Mouse (Mus musculus) 3T3-L1 (cell line): ENCODE measurements at regions not wholly inside any gene's neighbourhood (a gene's known extent, or its start where the extent isn't known, plus 50 kb on each side); places are given as distances from the start of the nearest gene placed in this dataset.

ENCODE experiments used
- DNase-seq: peaks from one replicate; pipeline ENCODE4 v3.0.0-alpha.2; 2015; ENCODE audit warnings: low read depth, low spot score

DNA sequence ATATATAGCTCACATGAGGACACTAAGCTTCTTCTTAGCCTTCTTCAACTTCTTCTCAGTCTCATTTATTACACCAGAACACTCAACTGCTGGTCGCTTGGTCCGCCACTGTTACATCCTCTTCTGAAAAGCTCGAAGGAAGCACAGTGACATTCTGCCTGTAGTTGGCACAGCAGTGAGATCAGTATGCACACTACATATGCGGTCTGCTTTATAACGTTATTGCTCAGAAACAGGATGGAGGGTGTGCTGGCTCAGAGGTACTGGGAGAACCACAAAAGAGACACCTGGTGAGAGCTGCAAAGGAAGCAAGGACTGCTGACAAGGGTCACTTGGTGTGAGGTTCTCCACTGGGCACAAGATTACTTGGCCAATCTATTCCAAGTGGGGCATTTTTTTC is 179.5 kb downstream of the Ets1 start:
- no peak for DNase-seq

DNA sequence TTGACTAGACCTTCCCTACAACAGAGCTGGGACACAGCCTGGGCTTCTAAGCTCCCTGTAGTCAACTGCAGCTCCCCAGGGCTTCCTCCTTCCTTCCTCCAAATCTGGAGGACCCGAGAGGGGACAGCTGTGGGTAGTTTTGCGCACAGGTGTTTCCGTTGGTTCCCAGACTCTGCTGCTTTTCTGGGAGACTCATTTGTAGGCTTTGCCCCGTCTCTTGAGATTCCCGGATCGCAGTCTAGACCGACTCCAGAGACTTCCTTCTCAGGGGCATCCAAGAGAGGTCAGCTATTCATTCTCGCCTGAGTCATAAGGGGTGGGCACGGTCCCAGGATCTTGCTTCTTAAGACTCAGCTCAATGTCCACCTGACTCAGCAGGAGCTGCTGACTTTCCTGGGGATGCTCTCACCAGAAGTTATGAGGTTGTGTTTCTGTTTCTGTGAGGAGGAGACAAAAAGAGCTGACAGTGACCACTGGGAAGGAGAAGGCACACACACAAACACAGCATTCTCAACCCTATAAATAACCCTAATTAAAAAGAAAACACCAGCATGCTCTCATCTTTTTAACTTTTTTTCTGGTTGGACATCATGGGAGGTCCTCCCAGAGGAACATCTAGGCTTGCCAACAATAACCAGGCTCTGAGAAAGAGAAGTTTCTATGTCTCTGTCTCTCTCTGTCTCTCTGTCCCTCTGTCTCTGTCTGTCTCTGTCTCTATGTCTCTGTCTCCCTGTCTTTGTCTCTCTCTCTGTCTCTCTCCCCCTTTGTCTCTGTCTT is 180.8 kb downstream of the Ets1 start:
- DNase-seq = peak; percentile 93

DNA sequence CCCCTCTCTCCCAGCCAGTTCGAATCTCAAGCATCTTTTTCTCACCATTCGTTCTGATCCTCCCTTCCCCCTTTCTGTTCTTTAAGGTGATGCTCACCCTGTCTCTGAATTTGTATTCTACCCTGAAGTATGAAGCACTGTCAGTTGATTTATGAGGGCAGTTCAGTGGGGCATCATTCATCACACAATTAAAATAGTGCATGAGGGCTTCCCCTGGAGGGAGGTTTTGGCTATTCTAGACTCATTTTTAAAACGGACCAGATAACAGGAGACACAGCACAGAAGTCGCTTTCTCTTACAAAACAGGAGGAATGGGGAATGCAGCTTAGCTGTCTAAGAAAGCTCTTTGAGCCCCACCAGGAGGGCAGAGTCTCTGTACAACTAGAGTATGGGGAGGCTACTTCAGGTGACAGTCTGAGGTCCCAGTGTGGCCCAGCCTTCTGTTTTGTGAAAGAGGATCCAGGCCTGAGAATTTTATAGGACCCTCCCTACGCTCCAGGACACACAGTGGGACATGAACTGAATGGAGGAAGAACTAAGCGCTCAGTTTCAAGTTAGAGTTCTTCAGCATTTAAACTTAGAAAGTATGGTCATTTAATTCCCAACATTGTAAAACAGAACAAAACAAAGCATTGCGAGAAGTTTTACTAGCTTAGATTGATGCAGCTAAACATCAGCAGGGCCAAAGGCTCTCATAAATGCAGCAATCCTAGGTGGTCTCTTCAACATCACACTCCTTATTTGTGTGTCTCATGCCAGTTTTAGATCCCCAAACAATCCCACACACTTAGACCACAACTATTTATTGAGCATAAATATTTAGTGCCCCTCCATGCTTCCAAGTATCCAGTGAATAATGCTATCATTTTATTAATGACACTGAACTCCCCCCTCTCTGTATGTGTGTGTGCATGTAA is 181.7 kb downstream of the Ets1 start:
- peak; percentile 27 for DNase-seq

DNA sequence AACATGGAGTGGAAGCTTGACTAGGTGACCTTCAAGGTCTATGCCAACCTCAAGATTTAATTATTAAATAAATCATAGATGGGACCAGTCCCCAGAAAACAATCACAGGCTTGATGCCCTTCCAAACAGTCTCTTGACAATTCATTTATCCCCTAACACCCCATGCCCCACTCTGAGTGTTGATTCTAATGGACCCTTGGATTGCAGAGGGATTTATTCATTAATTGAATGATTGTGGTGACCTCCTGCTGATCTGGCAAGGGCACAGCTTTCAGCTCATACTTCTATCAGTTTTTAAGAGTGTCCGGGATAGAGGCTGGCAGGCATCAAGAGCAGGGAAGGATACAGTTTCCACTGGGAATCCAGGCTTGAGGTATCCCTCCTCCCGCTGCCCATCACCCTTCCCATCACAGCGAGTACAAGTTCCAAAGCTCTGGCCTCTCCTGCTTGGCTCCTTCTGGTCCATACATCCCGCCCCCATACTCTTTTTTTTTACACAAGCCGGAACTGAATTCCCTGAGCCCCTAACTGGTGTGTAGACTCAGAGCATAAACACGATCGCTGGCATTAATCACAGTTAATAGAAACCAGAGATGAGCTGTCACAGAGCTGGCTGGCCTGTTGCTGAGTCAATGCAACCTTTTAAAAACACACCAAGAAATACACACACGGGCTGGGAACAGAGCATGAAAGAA is 187.6 kb downstream of the Ets1 start:
- DNase-seq = peak; percentile 96

DNA sequence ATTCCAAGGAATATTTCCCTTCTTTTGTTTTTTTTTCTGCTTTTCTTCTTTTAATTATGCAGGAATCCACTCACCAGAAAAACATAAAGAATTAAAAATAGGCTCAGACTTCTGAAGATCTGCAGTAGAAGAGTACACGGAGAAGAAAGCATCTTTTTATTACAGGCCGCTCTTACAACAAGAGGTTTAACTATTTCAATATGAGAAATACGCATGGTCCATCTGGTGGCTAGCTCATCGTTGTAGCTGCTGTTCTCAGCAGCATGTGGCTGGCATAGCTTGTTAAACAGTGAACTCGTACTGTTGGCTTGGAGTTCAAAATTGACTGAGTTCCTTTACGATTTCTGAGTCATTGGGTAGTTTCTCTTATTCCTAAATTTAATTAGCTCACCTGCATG is 188.1 kb downstream of the Ets1 start:
- peak; percentile 80 for DNase-seq

DNA sequence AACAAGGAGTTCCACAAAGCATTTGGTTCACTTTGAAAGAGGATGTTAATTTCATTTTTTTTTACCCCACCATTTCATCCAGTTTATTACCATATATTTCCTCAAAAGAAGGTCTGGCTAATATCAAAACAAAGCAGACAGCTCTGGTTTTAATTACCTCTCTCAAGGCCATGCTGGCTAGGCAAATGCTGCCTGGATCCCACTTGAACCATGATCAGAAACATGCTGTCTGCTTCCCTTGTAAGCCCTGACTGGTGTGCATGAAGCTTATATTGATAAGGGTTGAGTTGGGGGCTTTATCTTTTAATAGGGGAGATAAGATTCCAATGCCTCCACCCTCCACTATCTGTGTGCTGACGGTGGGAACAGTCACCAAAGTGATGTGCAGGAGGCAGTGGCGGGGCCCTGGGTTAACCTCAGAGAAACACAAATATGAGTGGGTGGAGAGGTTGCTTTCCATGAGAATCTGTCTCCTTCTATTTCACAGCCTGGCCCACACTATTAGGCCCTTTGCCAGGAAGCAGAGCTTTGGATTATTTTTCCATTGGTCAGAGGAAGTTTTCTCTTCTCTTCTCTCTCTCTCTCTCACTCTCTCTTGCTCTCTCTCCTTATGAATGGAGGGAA is 194.4 kb downstream of the Ets1 start:
- DNase-seq = peak; percentile 53

DNA sequence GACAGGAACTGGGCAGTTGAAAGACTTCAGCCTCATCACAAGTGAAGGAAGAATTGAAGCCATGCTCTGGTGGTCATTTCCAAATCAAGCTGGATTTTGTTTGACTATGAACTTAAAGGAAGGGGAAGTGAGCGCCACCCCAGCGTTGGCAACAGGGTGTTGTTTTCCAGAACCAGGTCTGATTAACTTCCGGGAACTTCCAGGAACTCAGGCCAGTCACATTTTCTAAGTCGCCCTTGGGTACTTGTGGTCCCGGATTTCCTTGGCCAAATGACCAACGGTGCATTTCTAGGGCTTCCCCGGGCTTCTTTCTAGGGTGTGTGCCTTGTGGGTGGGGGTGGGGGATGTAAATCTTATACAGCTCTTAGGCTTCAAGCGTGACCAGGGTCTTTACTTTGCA is 197.4 kb downstream of the Ets1 start:
- DNase-seq = no peak

DNA sequence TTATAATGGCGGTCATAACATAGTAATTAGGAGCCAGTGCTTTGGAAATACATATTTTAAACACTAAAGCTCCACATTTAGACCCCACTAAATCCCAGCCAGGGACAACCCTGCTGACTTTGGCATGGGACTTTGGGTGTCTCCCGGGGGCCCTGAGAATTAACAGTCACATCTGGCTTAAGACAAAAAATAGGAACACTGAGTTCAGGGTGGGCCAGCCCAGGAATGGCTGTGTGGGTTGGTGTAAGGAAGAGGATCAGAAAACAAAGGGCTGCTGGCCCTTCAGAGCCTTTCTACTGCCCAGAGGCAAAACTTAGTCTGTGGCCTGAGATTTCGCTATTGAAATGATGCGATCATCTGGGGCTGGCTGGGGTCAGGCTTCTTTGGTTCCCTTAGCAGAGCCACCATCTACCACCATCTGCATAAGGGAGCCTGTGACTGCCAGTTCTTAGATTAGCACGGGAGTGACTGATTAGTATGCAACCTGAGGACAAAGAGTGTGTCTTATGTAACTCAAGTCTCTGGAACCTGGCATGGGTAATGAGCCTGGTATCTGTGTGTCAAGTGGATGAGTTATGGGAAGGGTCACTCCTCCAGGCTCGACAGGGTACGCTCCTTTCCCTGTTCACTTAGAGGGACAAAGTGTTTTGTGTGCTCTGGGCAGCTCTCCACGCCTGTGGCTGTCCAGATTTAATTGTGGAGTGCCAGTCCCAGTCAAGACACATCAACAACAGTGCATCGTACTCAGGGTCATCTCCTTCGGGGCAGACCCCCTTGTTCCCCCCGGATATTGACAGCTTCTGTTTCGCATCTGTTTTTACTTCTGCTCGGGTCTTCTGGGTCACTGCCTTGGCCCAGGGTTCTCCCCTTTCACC is 199.0 kb downstream of the Ets1 start:
- no peak for DNase-seq

DNA sequence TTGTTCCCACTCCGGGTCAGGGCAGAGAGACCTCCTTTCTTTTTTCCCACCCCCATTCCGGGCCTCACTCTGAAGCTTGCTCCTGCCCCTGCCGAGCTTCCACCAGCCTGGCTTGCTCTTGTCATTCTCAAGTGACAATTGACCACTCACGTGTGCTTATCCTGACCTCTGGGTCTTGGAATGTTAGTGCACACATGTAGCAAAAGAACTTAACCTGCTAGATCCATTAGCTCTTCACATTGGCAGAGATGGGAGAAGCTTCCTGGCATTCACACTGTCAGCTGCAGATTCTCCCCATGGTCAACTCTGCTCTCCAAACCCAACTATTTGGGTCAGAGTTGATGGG is 199.6 kb downstream of the Ets1 start:
- no peak for DNase-seq

DNA sequence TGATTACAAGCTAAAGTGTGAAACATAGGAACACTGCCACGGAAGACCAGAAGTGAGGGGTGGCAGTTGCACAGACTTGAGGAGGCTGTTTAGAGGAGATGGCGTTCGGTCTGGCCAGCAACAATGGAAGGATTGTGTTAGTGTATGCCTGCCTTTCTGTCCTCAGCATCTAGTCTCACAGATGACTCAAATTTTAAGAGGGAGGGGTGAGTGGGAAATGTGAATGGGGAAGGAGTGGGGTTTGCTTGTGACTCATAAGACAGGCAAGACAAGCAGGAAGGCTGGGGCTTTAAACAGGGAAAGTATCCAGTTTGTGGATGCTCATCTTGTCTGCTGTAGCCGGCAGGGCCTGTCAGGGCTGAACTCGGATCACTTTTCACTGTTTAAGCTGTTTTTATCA is 200.3 kb downstream of the Ets1 start:
- peak; percentile 67 for DNase-seq

DNA sequence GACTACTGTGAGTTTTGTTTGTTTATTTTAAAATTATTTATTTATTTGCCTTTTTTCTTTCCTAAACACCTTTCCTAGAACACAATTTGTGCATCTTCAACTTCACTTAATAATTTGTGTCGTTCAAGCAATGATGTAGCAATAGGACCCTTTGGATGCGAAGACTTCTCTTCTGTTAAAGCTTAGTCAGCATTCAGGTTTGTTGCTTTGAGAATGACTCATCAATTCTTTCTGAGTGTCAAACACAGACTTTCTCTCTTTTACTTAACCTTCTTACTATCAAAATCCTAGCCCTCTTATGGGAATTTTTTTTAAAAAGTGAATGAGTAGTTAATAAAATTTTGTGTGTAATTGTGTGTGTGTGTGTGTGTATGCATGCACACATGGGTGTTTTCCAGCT is 211.3 kb downstream of the Ets1 start:
- peak; percentile 7 for DNase-seq

DNA sequence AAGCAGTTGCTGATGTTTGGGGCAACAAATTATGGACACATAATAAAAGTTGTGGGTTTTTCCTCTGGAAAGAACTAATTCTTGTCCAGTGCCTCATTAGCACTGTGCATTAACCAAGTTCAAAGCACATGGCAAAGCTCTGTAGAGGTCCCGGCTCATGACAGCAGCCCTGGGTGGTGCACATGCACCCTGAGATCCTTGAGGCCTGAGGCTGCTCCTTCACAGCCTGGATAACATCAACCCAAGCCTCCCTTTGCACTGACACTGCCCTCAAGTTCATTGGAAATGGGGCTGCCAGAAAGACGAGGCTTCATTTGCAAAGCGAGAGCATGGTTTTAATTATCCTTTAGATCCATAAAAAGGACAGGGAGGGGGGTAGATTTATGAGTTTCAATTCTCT is 216.3 kb downstream of the Ets1 start:
- DNase-seq = no peak

DNA sequence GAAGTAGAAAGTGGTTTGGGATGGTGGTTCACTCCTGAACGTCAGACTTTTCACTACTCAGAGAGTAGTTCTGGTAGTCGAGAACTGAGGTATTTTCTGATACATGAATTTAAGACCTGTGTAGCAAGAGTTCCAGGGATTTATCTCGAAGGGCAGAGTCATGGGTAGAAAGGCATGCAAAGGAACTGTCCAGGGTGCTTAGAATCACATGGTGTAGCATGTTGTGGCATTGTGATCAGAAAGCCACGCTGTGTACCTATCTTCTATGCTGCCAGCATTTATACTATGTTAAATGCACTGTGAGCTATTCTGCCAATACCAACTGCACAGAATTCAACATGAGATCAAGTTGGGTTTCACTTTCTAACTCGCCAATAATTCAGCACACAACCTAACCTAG is 227.3 kb downstream of the Ets1 start:
- DNase-seq = peak; percentile 53

DNA sequence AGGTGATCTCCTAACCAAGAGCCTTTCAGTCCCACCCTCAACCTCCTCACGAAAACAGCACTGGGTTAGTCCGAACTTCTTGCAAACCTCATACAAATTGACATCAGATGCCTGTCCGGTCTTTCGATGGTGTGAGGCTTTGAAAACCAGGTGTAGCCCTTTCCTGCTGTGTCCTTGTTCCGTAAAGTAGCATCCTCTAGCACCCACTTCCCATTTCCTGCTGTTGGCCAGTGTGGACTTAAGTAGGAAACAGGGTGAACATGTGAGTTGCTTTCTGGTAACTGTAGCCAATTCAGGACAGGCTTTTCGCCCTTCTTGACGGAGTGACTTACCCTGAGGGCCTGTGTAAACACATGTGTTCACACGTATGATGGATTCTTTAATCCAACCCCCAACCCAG is 232.9 kb downstream of the Ets1 start:
- no peak for DNase-seq

DNA sequence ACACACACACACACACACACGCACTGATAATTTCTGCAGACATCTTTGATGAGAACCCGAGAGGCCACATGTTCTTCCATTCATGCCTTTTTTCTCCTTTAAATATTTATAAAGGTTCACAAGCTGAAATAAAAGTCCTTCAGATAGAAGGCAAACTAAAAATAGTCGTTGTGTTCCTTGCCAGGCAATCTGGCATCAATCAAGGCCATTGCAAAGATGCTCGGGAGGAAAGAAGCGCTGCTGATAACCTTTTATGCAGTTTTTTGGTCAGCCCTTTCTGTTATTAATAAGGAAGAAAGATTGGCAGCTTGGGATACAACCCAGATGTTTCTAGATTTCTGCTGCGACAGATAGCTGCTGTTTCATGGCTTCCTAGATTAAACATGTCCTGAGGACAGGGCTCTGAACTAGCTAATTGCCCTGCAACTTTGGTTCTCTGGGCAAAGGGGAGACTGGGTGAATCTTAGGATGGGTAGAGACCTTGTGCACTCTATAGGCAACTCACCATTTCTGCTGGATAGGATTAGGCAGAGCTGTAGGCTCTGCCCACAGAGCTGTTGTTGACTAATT is 238.4 kb downstream of the Ets1 start:
- peak; percentile 46 for DNase-seq

DNA sequence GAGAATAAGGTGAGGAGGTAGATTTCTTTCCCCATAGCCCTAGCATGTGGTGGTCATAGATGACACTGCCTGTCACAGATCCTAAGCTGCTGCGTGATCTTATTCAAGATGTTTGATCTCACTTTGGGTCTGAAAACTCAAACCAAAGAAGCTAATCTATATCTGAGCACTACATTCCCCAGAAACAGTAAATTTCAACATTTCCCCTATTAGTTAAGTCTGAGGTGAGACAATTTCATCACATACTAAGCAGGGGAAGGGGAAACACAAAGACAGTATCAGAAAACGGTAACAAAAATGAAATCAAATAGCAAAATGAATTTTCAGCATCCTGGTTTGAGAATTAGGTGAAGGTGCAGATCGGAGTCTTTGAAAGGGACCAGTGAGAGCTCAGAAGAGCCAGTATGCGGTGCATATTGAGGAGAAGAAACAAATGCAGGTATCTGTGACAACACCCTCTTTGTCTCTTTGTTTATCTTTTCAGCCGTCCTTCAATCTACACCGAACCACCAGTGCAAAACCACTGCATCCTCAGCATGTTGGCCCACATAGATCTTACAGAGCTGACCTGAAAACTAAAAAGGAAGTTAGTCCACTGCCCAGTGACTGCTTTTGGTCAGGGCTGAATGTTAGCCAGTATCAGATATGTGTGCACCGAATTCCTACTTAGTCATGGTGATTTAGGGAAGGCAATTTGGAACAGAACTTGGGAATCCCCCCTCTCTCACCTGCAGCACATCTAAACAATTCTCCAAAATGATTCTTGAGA is 247.0 kb downstream of the Ets1 start:
- no peak for DNase-seq

DNA sequence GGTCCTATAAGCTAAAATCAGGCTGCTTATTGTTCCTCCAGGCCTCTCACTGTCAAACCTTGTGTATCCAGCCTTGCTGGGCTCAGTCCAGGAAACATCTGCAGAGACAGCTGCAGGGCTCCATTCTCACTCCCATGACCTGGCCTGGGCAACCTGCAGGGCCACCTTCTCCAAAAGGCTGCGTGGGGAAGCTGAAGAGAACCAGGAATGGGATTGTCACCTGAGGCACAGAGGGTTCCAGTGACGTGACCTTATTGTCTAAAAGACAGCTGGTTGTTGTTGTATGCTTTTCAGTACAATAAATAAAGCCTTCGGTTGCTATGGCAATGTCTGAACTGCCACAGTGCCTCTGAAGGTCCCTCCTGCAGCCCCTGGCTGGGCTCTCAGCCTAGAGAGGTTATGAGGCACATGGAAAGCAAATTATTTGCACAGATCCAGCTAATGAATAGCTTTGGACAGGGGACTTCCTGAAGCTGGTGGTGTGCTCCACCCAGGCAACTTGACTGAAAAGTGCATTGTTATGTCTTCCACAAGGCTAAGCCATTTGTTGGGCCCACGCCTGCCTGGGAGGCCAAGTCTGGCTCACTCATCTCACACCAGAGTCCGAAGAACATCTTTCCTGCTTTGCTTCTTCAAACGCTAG is 250.1 kb downstream of the Ets1 start:
- no peak for DNase-seq

DNA sequence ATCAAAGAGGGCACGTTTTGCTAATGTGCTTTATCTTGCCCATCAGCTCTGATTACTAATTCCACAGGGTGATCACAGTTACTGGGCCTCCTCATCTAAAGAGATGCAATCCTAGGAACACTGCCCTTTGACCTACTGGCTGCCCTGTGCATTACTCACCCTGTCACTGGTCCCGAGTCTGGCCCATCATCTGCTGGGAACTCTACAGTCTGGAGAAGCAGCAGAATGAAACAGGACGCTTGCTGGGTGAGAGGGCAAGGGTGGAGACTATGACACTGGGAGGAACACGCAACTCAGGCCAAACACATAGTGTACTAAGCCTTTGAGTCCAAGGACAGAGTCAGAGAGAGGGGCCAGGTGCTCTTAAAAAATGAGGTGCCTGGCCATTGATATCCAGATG is 263.8 kb downstream of the Ets1 start:
- DNase-seq = peak; percentile 62

DNA sequence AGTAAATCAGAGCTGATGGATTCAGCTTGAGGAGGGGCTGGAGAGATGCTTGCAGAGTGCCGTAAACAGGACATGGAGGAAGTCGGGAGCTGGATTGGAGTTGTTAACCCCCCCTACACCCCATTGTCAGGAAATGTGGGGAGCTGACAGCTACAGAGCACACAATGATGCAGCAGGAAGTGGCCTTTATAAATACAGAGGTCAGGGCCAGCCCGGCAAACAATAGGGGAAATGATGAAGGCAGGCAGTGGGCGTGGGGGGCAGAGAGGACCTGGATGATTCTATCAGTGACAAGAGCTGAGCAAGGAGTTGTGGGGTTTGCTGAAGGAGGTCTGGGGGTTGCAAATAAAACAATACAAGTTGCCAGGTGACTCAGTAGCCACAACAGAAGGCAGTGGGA is 265.3 kb downstream of the Ets1 start:
- no peak for DNase-seq
